Mouse (Mus musculus): ENCODE measurements around the gene Selenon. TPM values are rescaled to one million over a fixed set of nuclear protein-coding genes. Genes with fewer than 3 reads are reported as not detected.

Gene Selenon
- polyA plus RNA-seq, 1 experiment from 2014 or later: 31.9 TPM

- no peak overlapping the region for H3K4me2 ChIP-seq
- H3K27ac ChIP-seq (ENCODE audit: poor library complexity, severe bottlenecking): no peak overlapping the region
- H3K9ac ChIP-seq: no peak overlapping the region
- no peaks in the 10 kb centered on the region for H3K9me3 ChIP-seq (replicated peaks)
- H3K4me3 ChIP-seq: no peak overlapping the region
- H3K4me1 ChIP-seq (replicated peaks): peaks cover 47% of the 10 kb centered on the region
- H3K27me3 ChIP-seq (replicated peaks): no peaks in the 10 kb centered on the region
- H3K36me3 ChIP-seq: peaks cover 25% of the 10 kb centered on the region
- no peak for ATAC-seq (ENCODE audit: insufficient number of reproducible peaks, low FRiP score)
- 91% methylated on average over 4 of the region's 4 CpGs for WGBS
These were observed 33.4 kb downstream of the Selenon start for GRCm38 (mm10) chr4:134518541-134518940.

GRCm38 (mm10) chr4:134517719-134518118 lies 34.2 kb downstream of the Selenon start:
- peak overlapping the region; percentile 33 for H3K9ac ChIP-seq
- WGBS: 61% methylated on average over 10 of the region's 10 CpGs

GRCm38 (mm10) chr4:134516981-134517380 lies 35.0 kb downstream of the Selenon start:
- 22% methylated on average over 8 of the region's 8 CpGs for WGBS
- Histone ChIP-seq H3K9ac (peak overlapping the region; percentile 33; the same call in 1 of the 2 replicates), H3K9me3 (replicated peaks) (no peaks in the 10 kb centered on the region), H3K27me3 (replicated peaks) (no peaks in the 10 kb centered on the region), H3K4me3 (no peak overlapping the region), H3K36me3 (peaks cover 13% of the 10 kb centered on the region), H3K4me1 (replicated peaks) (peaks cover 55% of the 10 kb centered on the region), H3K27ac (ENCODE audit: poor library complexity, severe bottlenecking) (peak overlapping the region; percentile 99), H3K4me2 (peak overlapping the region; percentile 50)
- peak; percentile 64; the same call in 1 of the 2 replicates for ATAC-seq (ENCODE audit: insufficient number of reproducible peaks, low FRiP score)

More at GRCm38 (mm10) chr4:134517719-134518118, 34.2 kb downstream of the Selenon start:
- no peak overlapping the region for H3K4me3 ChIP-seq
- peaks cover 17% of the 10 kb centered on the region for H3K36me3 ChIP-seq
- peaks cover 52% of the 10 kb centered on the region for H3K4me1 ChIP-seq (replicated peaks)
- H3K27ac ChIP-seq (ENCODE audit: poor library complexity, severe bottlenecking): peak overlapping the region; percentile 99
- ATAC-seq (ENCODE audit: insufficient number of reproducible peaks, low FRiP score): no peak
- peak overlapping the region; percentile 50 for H3K4me2 ChIP-seq
- H3K27me3 ChIP-seq (replicated peaks): no peaks in the 10 kb centered on the region
- H3K9me3 ChIP-seq (replicated peaks): no peaks in the 10 kb centered on the region

GRCm38 (mm10) chr4:134515614-134516013 lies 36.4 kb downstream of the Selenon start:
- H3K9ac ChIP-seq: 0 out of 2 replicates have a peak overlapping the region, but pooled peaks have one; percentile 0
- H3K36me3 ChIP-seq: peaks cover 3% of the 10 kb centered on the region
- H3K4me3 ChIP-seq: no peak overlapping the region
- H3K9me3 ChIP-seq (replicated peaks): no peaks in the 10 kb centered on the region
- no peak overlapping the region for H3K4me2 ChIP-seq
- H3K4me1 ChIP-seq (replicated peaks): peaks cover 55% of the 10 kb centered on the region
- peak overlapping the region; percentile 99 for H3K27ac ChIP-seq (ENCODE audit: poor library complexity, severe bottlenecking)
- no peak for ATAC-seq (ENCODE audit: insufficient number of reproducible peaks, low FRiP score)
- WGBS: 47% methylated on average over 7 of the region's 7 CpGs
- H3K27me3 ChIP-seq (replicated peaks): no peaks in the 10 kb centered on the region

GRCm38 (mm10) chr4:134514309-134514930 lies 37.5 kb downstream of the Selenon start:
- H3K4me1 ChIP-seq (replicated peaks): peaks cover 55% of the 10 kb centered on the region
- no peak overlapping the region for H3K27ac ChIP-seq (ENCODE audit: poor library complexity, severe bottlenecking)
- 73% methylated on average over 11 of the region's 11 CpGs for WGBS
- H3K4me2 ChIP-seq: 0 out of 2 replicates have a peak overlapping the region, but pooled peaks have one; percentile 63
- no peak overlapping the region for H3K4me3 ChIP-seq
- ATAC-seq (ENCODE audit: insufficient number of reproducible peaks, low FRiP score): no peak
- H3K9me3 ChIP-seq (replicated peaks): no peaks in the 10 kb centered on the region
- H3K36me3 ChIP-seq: no peaks in the 10 kb centered on the region
- H3K9ac ChIP-seq: no peak overlapping the region
- H3K27me3 ChIP-seq (replicated peaks): no peaks in the 10 kb centered on the region

GRCm38 (mm10) chr4:134512798-134513197 lies 39.2 kb downstream of the Selenon start:
- Histone ChIP-seq H3K27ac (ENCODE audit: poor library complexity, severe bottlenecking) (peak overlapping the region; percentile 29; the same call in 1 of the 2 replicates), H3K4me3 (peak overlapping the region; percentile 29), H3K36me3 (0 out of 2 replicates have a peak, but pooled peaks cover 6% of the 10 kb centered on the region), H3K9me3 (replicated peaks) (no peaks in the 10 kb centered on the region), H3K27me3 (replicated peaks) (no peaks in the 10 kb centered on the region), H3K9ac (peak overlapping the region; percentile 55), H3K4me1 (replicated peaks) (peaks cover 46% of the 10 kb centered on the region), H3K4me2 (peak overlapping the region; percentile 63)
- 14% methylated on average over 15 of the region's 15 CpGs for WGBS
- ATAC-seq (ENCODE audit: insufficient number of reproducible peaks, low FRiP score): peak; percentile 52; the same call in 1 of the 2 replicates

GRCm38 (mm10) chr4:134511730-134512129 lies 40.2 kb downstream of the Selenon start:
- H3K27ac ChIP-seq (ENCODE audit: poor library complexity, severe bottlenecking): no peak overlapping the region
- no peak overlapping the region for H3K9ac ChIP-seq
- no peaks in the 10 kb centered on the region for H3K27me3 ChIP-seq (replicated peaks)
- no peak for ATAC-seq (ENCODE audit: insufficient number of reproducible peaks, low FRiP score)
- peaks cover 35% of the 10 kb centered on the region for H3K4me1 ChIP-seq (replicated peaks)
- H3K4me2 ChIP-seq: peak overlapping the region; percentile 52
- peak overlapping the region; percentile 80 for H3K4me3 ChIP-seq
- peaks cover 16% of the 10 kb centered on the region for H3K36me3 ChIP-seq
- H3K9me3 ChIP-seq (replicated peaks): no peaks in the 10 kb centered on the region
- 66% methylated on average over 6 of the region's 6 CpGs for WGBS

GRCm38 (mm10) chr4:134510845-134511411 lies 41.0 kb downstream of the Selenon start, which contains the start of gene Aunip:
Gene Aunip (plus strand): TSS chr4:134510999.
- Histone ChIP-seq H3K36me3 (peaks cover 17% of the 10 kb centered on the region), H3K27ac (ENCODE audit: poor library complexity, severe bottlenecking) (peak within 1 kb of the TSS; percentile 71; the same call in 1 of the 2 replicates), H3K4me1 (replicated peaks) (peaks cover 27% of the 10 kb centered on the region), H3K27me3 (replicated peaks) (no peaks in the 10 kb centered on the region), H3K4me3 (peak within 1 kb of the TSS; percentile 80), H3K4me2 (peak within 1 kb of the TSS; percentile 97), H3K9ac (peak within 1 kb of the TSS; percentile 84), H3K9me3 (replicated peaks) (no peaks in the 10 kb centered on the region)
- ATAC-seq (ENCODE audit: insufficient number of reproducible peaks, low FRiP score): peak; percentile 92
- under 1% methylated on average over 42 of the region's 42 CpGs for WGBS

GRCm38 (mm10) chr4:134510396-134510795 lies 41.6 kb downstream of the Selenon start:
- Histone ChIP-seq H3K27me3 (replicated peaks) (no peaks in the 10 kb centered on the region), H3K4me2 (peak overlapping the region; percentile 97; the same call in 1 of the 2 replicates), H3K27ac (ENCODE audit: poor library complexity, severe bottlenecking) (no peak overlapping the region), H3K36me3 (peaks cover 17% of the 10 kb centered on the region), H3K9ac (no peak overlapping the region), H3K4me1 (replicated peaks) (peaks cover 22% of the 10 kb centered on the region), H3K4me3 (no peak overlapping the region), H3K9me3 (replicated peaks) (no peaks in the 10 kb centered on the region)
- WGBS: 72% methylated on average over 4 of the region's 4 CpGs
- no peak for ATAC-seq (ENCODE audit: insufficient number of reproducible peaks, low FRiP score)

GRCm38 (mm10) chr4:134506713-134507112 lies 45.3 kb downstream of the Selenon start:
- H3K36me3 ChIP-seq: peaks cover 17% of the 10 kb centered on the region
- no peaks in the 10 kb centered on the region for H3K9me3 ChIP-seq (replicated peaks)
- H3K9ac ChIP-seq: no peak overlapping the region
- H3K4me1 ChIP-seq (replicated peaks): no peaks in the 10 kb centered on the region; the same call in 1 of the 2 replicates
- no peak overlapping the region for H3K4me3 ChIP-seq
- 78% methylated on average over 19 of the region's 19 CpGs for whole genome bisulfite sequencing
- H3K27ac ChIP-seq (ENCODE audit: poor library complexity, severe bottlenecking): no peak overlapping the region
- no peaks in the 10 kb centered on the region for H3K27me3 ChIP-seq (replicated peaks)
- no peak for ATAC-seq (ENCODE audit: insufficient number of reproducible peaks, low FRiP score)
- H3K4me2 ChIP-seq: no peak overlapping the region

GRCm38 (mm10) chr4:134505966-134506594 lies 45.9 kb downstream of the Selenon start:
- Histone ChIP-seq H3K4me3 (no peak overlapping the region), H3K4me1 (replicated peaks) (no peaks in the 10 kb centered on the region; the same call in 1 of the 2 replicates), H3K9ac (no peak overlapping the region), H3K4me2 (no peak overlapping the region), H3K36me3 (peaks cover 17% of the 10 kb centered on the region), H3K27me3 (replicated peaks) (no peaks in the 10 kb centered on the region), H3K27ac (ENCODE audit: poor library complexity, severe bottlenecking) (no peak overlapping the region), H3K9me3 (replicated peaks) (no peaks in the 10 kb centered on the region)
- peak; percentile 63 for ATAC-seq (ENCODE audit: insufficient number of reproducible peaks, low FRiP score)
- 67% methylated on average over 3 of the region's 4 CpGs for WGBS
